Mouse (Mus musculus): ENCODE results near the gene Cox6b2.

- no peak for TF ChIP-seq CTCF (IDR thresholded peaks at IDR 0.05; ENCODE audit: low read depth)
- peak; percentile 43; the same call in 1 of the 2 replicates for TF ChIP-seq EP300 (IDR thresholded peaks at IDR 0.05; ENCODE audit: low read depth)
Observed at GRCm38 (mm10) chr7:4744886-4745285, 8.0 kb downstream of the Cox6b2 start.

Measured in liver, postnatal 0 days (tissue).